Mouse (Mus musculus): ENCODE measurements around the gene Serpinb6d. TPM values are rescaled to one million over a fixed set of nuclear protein-coding genes. Genes with fewer than 3 reads are reported as not detected.

Serpinb6d gene
- total RNA-seq (2017), result not detected in 2 replicates

- no peak for ATAC-seq (replicated peaks; ENCODE audit: low read depth, poor library complexity, severe bottlenecking)
Observed at GRCm38 (mm10) chr13:33661105-33661504, at the start of gene Serpinb6d. Serpinb6d (plus strand) TSS chr13:33661405.

- no peak for ATAC-seq (replicated peaks; ENCODE audit: low read depth, poor library complexity, severe bottlenecking)
Observed at GRCm38 (mm10) chr13:33622921-33623320, 38.3 kb upstream of the Serpinb6d start.

GRCm38 (mm10) chr13:33642540-33642939 lies 18.7 kb upstream of the Serpinb6d start:
- ATAC-seq (replicated peaks; ENCODE audit: low read depth, poor library complexity, severe bottlenecking), result no peak

GRCm38 (mm10) chr13:33662550-33662949 lies 1.3 kb downstream of the Serpinb6d start:
- ATAC-seq (replicated peaks; ENCODE audit: low read depth, poor library complexity, severe bottlenecking), result no peak

- no peak for ATAC-seq (replicated peaks; ENCODE audit: low read depth, poor library complexity, severe bottlenecking)
Observed at GRCm38 (mm10) chr13:33720296-33720695, 59.1 kb downstream of the Serpinb6d start.

Other genes with a start within 250 kb of the Serpinb6d start
- gene Serpinb9g, start 176.6 kb upstream of the Serpinb6d start, total RNA-seq (2017), result not detected in 2 replicates
- not detected in 2 replicates for gene Serpinb6e, start 182.0 kb downstream of the Serpinb6d start, total RNA-seq (2017)
- gene Serpinb6c, start 244.3 kb downstream of the Serpinb6d start, total RNA-seq (2017), result not detected in 2 replicates

Measured in common myeloid progenitor, adult 5-6 weeks (primary cell).